Mouse (Mus musculus) hindbrain, embryonic 11.5 days (tissue): ENCODE data around the gene Mvb12b. TPM values are rescaled to one million over a fixed set of nuclear protein-coding genes. Genes with fewer than 3 reads are reported as not detected.
A peak's percentile ranks its signal among the peaks of the same experiment; 100 is the strongest.

Experiments used
- ATAC-seq: fragments of 200-750 bp; cut with Nextera tagmentation; 2 replicates; pipeline ENCODE4 v1.8.0; 2017; ENCODE audit warnings: mild to moderate bottlenecking, moderate TSS enrichment, moderate library complexity; ENCODE audit not compliant: low FRiP score
- DNase-seq: peaks from one replicate; pipeline ENCODE4 v3.0.0-alpha.2; 2015; ENCODE audit warnings: low spot score
- H3K27ac ChIP-seq: fragments of 300-500 bp; sonication (generic); 2 replicates; pipeline ENCODE4 v1.5.1; 2014; ENCODE audit warnings: mild to moderate bottlenecking, low read depth, low read length
- H3K27me3 ChIP-seq: fragments of 300-500 bp; sonication (generic); 2 replicates; pipeline ENCODE4 v1.6.1; 2014; ENCODE audit warnings: mild to moderate bottlenecking, low read length, moderate library complexity, mixed read lengths; ENCODE audit not compliant: control insufficient read depth, insufficient read depth
- H3K36me3 ChIP-seq: fragments of 300-500 bp; sonication (generic); 2 replicates; pipeline ENCODE4 v1.6.1; 2014; ENCODE audit warnings: mild to moderate bottlenecking, low read length, moderate library complexity, mixed read lengths; ENCODE audit not compliant: control insufficient read depth, insufficient read depth
- H3K4me1 ChIP-seq: fragments of 300-500 bp; sonication (generic); replicated peaks from 2 replicates; pipeline ENCODE4 v1.6.1; 2014; ENCODE audit warnings: low read length, mixed read lengths; ENCODE audit not compliant: control insufficient read depth, insufficient read depth
- H3K4me2 ChIP-seq: fragments of 300-500 bp; sonication (generic); replicated peaks from 2 replicates; pipeline ENCODE4 v1.6.1; 2014; ENCODE audit warnings: mild to moderate bottlenecking, low read depth, low read length
- H3K4me3 ChIP-seq: fragments of 300-500 bp; sonication (generic); 2 replicates; pipeline ENCODE4 v1.5.1; 2014; ENCODE audit warnings: low read depth, low read length
- H3K9ac ChIP-seq: fragments of 300-500 bp; sonication (generic); 2 replicates; pipeline ENCODE4 v1.6.1; 2014; ENCODE audit warnings: low read depth, low read length
- H3K9me3 ChIP-seq: fragments of 300-500 bp; sonication (generic); 2 replicates; pipeline ENCODE4 v1.6.1; 2016; ENCODE audit warnings: low read length; ENCODE audit not compliant: control insufficient read depth
- WGBS: fragments of 180-500 bp; shearing (Covaris S2); extraction: QIAGEN DNeasy Blood & Tissue Kit; methylation state at CpG from one replicate; pipeline ENCODE4 v1.1.7; 2014; 5-methylcytosine and 5-hydroxymethylcytosine counted together
- polyA plus RNA-seq: library from polyadenylated mRNA; unstranded; fragments of >200 nt; fragmentation: Nextera tagmentation; extraction: Ambion mirVana; gene quantifications from 2 replicates; pipeline ENCODE4 v1.2.1, GENCODE M21; 2014

The Mvb12b gene
- polyA plus RNA-seq, 1 experiment from 2014 or later = 42.4 TPM

DNA sequence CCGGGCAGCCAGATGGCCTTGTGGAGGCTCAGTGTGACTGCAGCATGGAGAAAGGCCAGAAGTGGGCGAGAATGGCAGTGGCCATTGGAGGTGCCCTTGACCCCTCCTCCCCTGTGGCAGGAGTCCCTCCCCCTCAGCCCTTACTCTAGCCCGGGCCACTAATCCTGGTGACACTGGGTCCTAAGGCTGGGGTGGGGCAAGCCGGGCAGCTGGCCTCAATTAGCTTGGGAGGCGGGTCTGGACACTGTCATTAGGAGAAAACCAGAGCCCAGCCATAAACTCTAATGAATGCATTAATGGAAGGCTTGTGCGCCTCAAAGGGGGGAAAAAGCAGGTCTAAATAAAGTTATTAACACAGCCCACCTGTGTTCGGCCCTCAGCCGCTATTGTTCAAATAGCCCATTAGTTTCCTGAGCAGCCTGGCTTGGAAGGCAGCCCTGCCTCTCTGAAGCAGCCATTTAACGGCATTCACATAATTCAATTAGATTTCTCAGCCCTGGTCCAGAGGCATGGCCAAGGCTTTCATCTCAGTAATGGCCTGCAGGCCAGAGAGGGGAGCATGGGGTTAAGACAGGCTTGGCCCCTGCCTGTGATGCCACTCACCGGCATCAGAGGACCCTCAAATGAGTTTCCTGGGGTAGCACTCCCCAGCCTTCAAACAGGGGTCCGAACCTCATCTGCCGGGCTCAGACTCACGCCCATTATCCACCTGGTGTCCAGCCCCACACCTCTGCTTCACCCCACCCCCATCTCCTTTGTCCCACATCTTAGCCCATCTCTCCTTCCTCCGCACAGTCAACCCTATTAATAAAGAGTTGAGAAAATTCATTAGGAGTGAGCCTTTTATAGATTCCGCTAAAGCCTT lies 186.9 kb downstream of the Mvb12b start:
- H3K27me3 ChIP-seq = peaks cover 2% of the 10 kb centered on the region

GRCm38 (mm10) chr2:33698898-33699297 lies 188.8 kb downstream of the Mvb12b start:
- H3K4me2 ChIP-seq = no peak overlapping the region
- 63% methylated on average over 3 of the region's 3 CpGs for WGBS
- H3K4me1 ChIP-seq = peaks cover 3% of the 10 kb centered on the region; the same call in 1 of the 2 replicates
- H3K4me3 ChIP-seq = no peak overlapping the region
- H3K36me3 ChIP-seq = no peaks in the 10 kb centered on the region
- H3K27ac ChIP-seq = no peak overlapping the region
- H3K27me3 ChIP-seq = peaks cover 2% of the 10 kb centered on the region
- ATAC-seq = no peak
- no peak overlapping the region for H3K9ac ChIP-seq
- DNase-seq = no peak
- no peaks in the 10 kb centered on the region for H3K9me3 ChIP-seq

More for the DNA sequence above, 186.9 kb downstream of the Mvb12b start:
- Histone ChIP-seq H3K9me3 (no peaks in the 10 kb centered on the region), H3K9ac (no peak overlapping the region), H3K36me3 (no peaks in the 10 kb centered on the region), H3K27ac (peak overlapping the region; percentile 54; the same call in 1 of the 2 replicates), H3K4me1 (peaks cover 3% of the 10 kb centered on the region; the same call in 1 of the 2 replicates), H3K4me3 (no peak overlapping the region), H3K4me2 (no peak overlapping the region)
- 49% methylated on average over 15 of the region's 15 CpGs for WGBS
- peak; percentile 38; the same call in 1 of the 2 replicates for ATAC-seq
- no peak for DNase-seq

DNA sequence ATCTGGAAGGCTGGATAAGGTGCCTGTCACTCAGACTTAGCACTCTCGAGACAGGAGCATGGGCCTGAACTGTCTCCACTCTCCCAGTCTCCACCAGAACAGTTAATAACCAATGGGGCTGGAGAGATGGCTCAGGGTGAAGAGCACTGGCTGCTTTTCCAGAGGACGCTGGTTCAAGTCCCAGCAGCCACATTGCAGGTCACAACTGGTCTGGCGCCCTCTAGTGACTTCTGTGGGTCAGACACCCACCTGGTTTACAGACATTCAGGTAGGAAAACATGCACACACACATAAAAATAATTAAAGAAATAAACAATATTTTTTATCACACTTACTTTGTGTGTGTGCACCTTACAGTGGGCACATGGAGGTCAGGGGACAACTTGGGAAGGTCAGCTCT lies 191.3 kb downstream of the Mvb12b start:
- Histone ChIP-seq H3K4me3 (no peak overlapping the region), H3K36me3 (no peaks in the 10 kb centered on the region), H3K9me3 (no peaks in the 10 kb centered on the region), H3K4me2 (no peak overlapping the region), H3K27ac (no peak overlapping the region), H3K9ac (no peak overlapping the region), H3K4me1 (peaks cover 3% of the 10 kb centered on the region; the same call in 1 of the 2 replicates), H3K27me3 (no peaks in the 10 kb centered on the region)
- no peak for DNase-seq
- WGBS = 67% methylated on average over 3 of the region's 3 CpGs
- no peak for ATAC-seq

- Histone ChIP-seq H3K4me2 (no peak overlapping the region), H3K4me3 (no peak overlapping the region), H3K9me3 (no peaks in the 10 kb centered on the region), H3K27me3 (no peaks in the 10 kb centered on the region), H3K9ac (no peak overlapping the region), H3K36me3 (no peaks in the 10 kb centered on the region), H3K27ac (no peak overlapping the region), H3K4me1 (no peaks in the 10 kb centered on the region; the same call in 1 of the 2 replicates)
- DNase-seq = no peak
- no peak for ATAC-seq
- WGBS = 75% methylated on average over 3 of the region's 3 CpGs
Measured at GRCm38 (mm10) chr2:33693931-33694330, 193.8 kb downstream of the Mvb12b start.

GRCm38 (mm10) chr2:33689880-33690462 lies 197.8 kb downstream of the Mvb12b start:
- H3K4me3 ChIP-seq = no peak overlapping the region
- peak; percentile 12; the same call in 1 of the 2 replicates for ATAC-seq
- H3K27ac ChIP-seq = peak overlapping the region; percentile 66
- no peak overlapping the region for H3K9ac ChIP-seq
- no peaks in the 10 kb centered on the region; the same call in 1 of the 2 replicates for H3K4me1 ChIP-seq
- H3K36me3 ChIP-seq = no peaks in the 10 kb centered on the region
- DNase-seq = peak; percentile 82
- WGBS = 38% methylated on average over 9 of the region's 9 CpGs
- no peaks in the 10 kb centered on the region for H3K9me3 ChIP-seq
- no peaks in the 10 kb centered on the region for H3K27me3 ChIP-seq
- H3K4me2 ChIP-seq = no peak overlapping the region

DNA sequence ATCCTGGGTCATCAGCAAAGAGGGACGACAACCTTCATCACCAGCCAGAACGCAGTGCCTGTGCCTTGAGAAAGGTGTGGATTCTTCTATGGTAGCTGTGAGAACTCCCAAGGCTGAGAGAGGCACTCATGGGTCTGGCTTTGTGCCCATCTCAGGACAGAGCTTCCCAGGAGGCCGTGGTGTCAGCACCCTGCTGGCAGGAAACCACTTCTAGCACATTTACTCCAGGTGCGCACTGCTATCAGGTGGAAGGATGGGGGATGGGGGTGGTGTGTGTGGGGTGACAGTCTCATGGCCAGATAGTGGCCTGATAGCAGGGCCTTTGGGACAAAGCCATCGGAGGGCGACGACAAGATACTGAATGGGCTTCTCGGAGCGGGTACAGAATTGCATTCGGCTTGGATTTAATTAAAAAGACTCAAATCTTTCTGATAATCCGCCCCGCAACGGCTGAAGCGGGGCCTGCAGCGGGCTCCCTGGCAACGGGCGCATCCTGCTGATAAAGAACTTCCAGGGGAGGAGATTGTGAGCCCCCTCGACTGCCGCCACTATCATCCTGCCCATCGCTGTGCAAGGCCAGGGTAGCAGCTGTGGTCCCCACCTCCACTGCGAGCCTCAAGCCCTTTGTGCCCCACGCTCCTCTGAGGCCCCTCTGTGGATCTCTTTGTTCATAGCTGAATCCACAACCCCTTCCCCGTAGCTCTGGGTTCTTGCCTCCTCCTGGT lies 198.4 kb downstream of the Mvb12b start:
- H3K4me1 ChIP-seq = no peaks in the 10 kb centered on the region; the same call in 1 of the 2 replicates
- H3K27me3 ChIP-seq = no peaks in the 10 kb centered on the region
- H3K9me3 ChIP-seq = no peaks in the 10 kb centered on the region
- no peaks in the 10 kb centered on the region for H3K36me3 ChIP-seq
- H3K9ac ChIP-seq = no peak overlapping the region
- H3K27ac ChIP-seq = peak overlapping the region; percentile 66
- ATAC-seq = peak; percentile 47; the same call in 1 of the 2 replicates
- H3K4me3 ChIP-seq = no peak overlapping the region
- WGBS = 50% methylated on average over 23 of the region's 23 CpGs
- no peak overlapping the region for H3K4me2 ChIP-seq
- no peak for DNase-seq

GRCm38 (mm10) chr2:33683594-33683993 lies 204.2 kb downstream of the Mvb12b start:
- no peaks in the 10 kb centered on the region for H3K36me3 ChIP-seq
- 67% methylated on average over 4 of the region's 4 CpGs for WGBS
- H3K27ac ChIP-seq = no peak overlapping the region
- H3K9me3 ChIP-seq = no peaks in the 10 kb centered on the region
- H3K4me3 ChIP-seq = no peak overlapping the region
- DNase-seq = no peak
- no peaks in the 10 kb centered on the region for H3K27me3 ChIP-seq
- H3K4me2 ChIP-seq = no peak overlapping the region
- no peaks in the 10 kb centered on the region; the same call in 1 of the 2 replicates for H3K4me1 ChIP-seq
- H3K9ac ChIP-seq = no peak overlapping the region
- ATAC-seq = no peak

GRCm38 (mm10) chr2:33683095-33683494 lies 204.7 kb downstream of the Mvb12b start:
- no peaks in the 10 kb centered on the region; the same call in 1 of the 2 replicates for H3K4me1 ChIP-seq
- DNase-seq = no peak
- H3K27ac ChIP-seq = no peak overlapping the region
- H3K9me3 ChIP-seq = no peaks in the 10 kb centered on the region
- no peaks in the 10 kb centered on the region for H3K36me3 ChIP-seq
- WGBS = 42% methylated on average over 6 of the region's 6 CpGs
- no peak overlapping the region for H3K4me3 ChIP-seq
- no peak for ATAC-seq
- H3K4me2 ChIP-seq = no peak overlapping the region
- H3K27me3 ChIP-seq = no peaks in the 10 kb centered on the region
- H3K9ac ChIP-seq = no peak overlapping the region
